Mouse (Mus musculus): ENCODE data around the gene Ddx42. TPM values are rescaled to one million over a fixed set of nuclear protein-coding genes. Genes with fewer than 3 reads are reported as not detected.
A peak's percentile ranks its signal among the peaks of the same experiment; 100 is the strongest.

Ddx42 gene
- polyA plus RNA-seq (2012; rRNA removed) = 7.8 and 13.5 TPM in 2 replicates
- polyA plus RNA-seq (2014; fragmentation: Nextera tagmentation; extraction: Ambion mirVana) = 20.7 and 22.8 TPM in 2 replicates

- Histone ChIP-seq H3K9ac (replicated peaks) (peak within 1 kb of the TSS; percentile 95), H3K4me1 (replicated peaks; ENCODE audit: control insufficient read depth in 2 of 2, insufficient read depth in 2 of 2, low read length in 1 of 2) (peaks cover 17 to 19% of the 10 kb centered on the region in 2 experiments), H3K36me3 (replicated peaks; ENCODE audit: control insufficient read depth, insufficient read depth, low read depth) (peaks cover under 1% of the 10 kb centered on the region), H3K4me3 (ENCODE audit: insufficient read depth in 1 of 2, low read depth in 2 of 2, low read length in 2 of 2) (peak within 1 kb of the TSS; percentile 90 to 96), H3K4me2 (ENCODE audit: low read depth) (peak within 1 kb of the TSS; percentile 90), H3K27ac (peak within 1 kb of the TSS; percentile 98), H3K9me3 (ENCODE audit: control insufficient read depth, low read length) (no peaks in the 10 kb centered on the region), H3K27me3 (ENCODE audit: control insufficient read depth, insufficient read depth, low read length) (no peaks in the 10 kb centered on the region)
- ATAC-seq (ENCODE audit: insufficient read depth) (peak; percentile 88), DNase-seq (ENCODE audit: low read depth in 3 of 3, low spot score in 3 of 3) (peak; percentile 89 to 92 (median 92))
- TF ChIP-seq CTCF (IDR thresholded peaks at IDR 0.05; ENCODE audit: low read depth) (peak; percentile 22; the same call in 1 of the 2 replicates), EP300 (IDR thresholded peaks at IDR 0.05; ENCODE audit: low read depth) (no peak)
- under 1% methylated on average over 70 of the region's 70 CpGs for WGBS (ENCODE audit: insufficient replicate concordance)
These were observed at the start of gene Ddx42 for GRCm38 (mm10) chr11:106216730-106217490. Gene Ddx42 (plus strand): TSS chr11:106216926.

DNA sequence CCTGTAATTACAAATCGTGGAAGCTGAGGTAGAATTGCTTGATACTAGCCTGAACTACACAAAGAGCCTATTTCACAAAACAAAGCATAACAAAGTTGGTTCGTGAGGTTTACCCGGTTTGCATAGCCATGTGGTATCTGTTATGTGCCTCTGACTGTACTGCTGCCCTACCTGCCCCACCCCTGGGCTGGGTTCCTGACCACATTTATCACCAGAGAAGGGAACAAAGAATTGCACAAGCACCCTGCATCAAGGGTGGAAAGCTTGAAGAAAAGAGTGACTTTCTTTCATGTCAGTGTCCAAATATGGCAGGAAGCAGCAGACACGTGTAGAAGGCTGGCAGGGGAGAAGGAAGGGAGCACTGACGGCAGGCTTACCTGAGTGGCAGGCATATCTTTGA, 49.3 kb upstream of the Ddx42 start:
- no peaks in the 10 kb centered on the region for H3K9me3 ChIP-seq (ENCODE audit: control insufficient read depth, low read length)
- no peak for DNase-seq (ENCODE audit: low read depth in 3 of 3, low spot score in 3 of 3)
- H3K4me1 ChIP-seq (replicated peaks; ENCODE audit: control insufficient read depth in 2 of 2, insufficient read depth in 2 of 2, low read length in 1 of 2) = peaks cover 0 to 3% of the 10 kb centered on the region in 2 experiments; a peak in 1 of 4 replicates
- H3K4me3 ChIP-seq (ENCODE audit: insufficient read depth in 1 of 2, low read depth in 2 of 2, low read length in 2 of 2) = no peak overlapping the region
- H3K9ac ChIP-seq (replicated peaks) = no peak overlapping the region
- 50% methylated on average over 5 of the region's 5 CpGs for WGBS (ENCODE audit: insufficient replicate concordance)
- H3K36me3 ChIP-seq (replicated peaks; ENCODE audit: control insufficient read depth, insufficient read depth, low read depth) = no peaks in the 10 kb centered on the region
- H3K4me2 ChIP-seq (ENCODE audit: low read depth) = no peak overlapping the region
- no peak overlapping the region for H3K27ac ChIP-seq
- ATAC-seq (ENCODE audit: insufficient read depth) = no peak
- TF ChIP-seq CTCF (IDR thresholded peaks at IDR 0.05; ENCODE audit: low read depth) (no peak), EP300 (IDR thresholded peaks at IDR 0.05; ENCODE audit: low read depth) (no peak)
- no peaks in the 10 kb centered on the region for H3K27me3 ChIP-seq (ENCODE audit: control insufficient read depth, insufficient read depth, low read length)

DNA sequence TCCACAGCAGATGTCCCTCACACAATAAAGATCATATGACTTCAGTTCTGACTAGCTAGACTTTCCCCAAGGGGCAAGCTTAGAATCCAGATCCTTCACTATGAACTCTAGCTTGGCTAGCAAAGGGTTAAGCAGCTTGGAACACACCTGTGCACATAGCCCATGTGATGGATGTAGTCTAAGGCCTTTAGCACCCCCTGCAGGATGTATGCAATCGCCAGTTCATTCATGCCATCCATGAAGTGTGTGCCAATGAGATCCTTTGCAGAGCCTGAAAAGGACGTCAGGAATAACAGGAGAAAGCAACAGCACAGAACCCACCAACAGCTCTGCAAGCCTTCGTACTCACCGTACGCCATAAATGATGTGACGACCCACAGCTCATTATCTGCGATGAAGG, 45.9 kb upstream of the Ddx42 start:
- H3K27me3 ChIP-seq (ENCODE audit: control insufficient read depth, insufficient read depth, low read length) = no peaks in the 10 kb centered on the region
- H3K4me1 ChIP-seq (replicated peaks; ENCODE audit: control insufficient read depth in 2 of 2, insufficient read depth in 2 of 2, low read length in 1 of 2) = peaks cover 4 to 9% of the 10 kb centered on the region in 2 experiments; a peak in 2 of 4 replicates
- H3K4me3 ChIP-seq (ENCODE audit: insufficient read depth in 1 of 2, low read depth in 2 of 2, low read length in 2 of 2) = no peak overlapping the region
- 75% methylated on average over 7 of the region's 7 CpGs for WGBS (ENCODE audit: insufficient replicate concordance)
- no peaks in the 10 kb centered on the region for H3K36me3 ChIP-seq (replicated peaks; ENCODE audit: control insufficient read depth, insufficient read depth, low read depth)
- ATAC-seq (ENCODE audit: insufficient read depth) = no peak
- no peak for DNase-seq (ENCODE audit: low read depth in 3 of 3, low spot score in 3 of 3)
- H3K4me2 ChIP-seq (ENCODE audit: low read depth) = no peak overlapping the region
- TF ChIP-seq CTCF (IDR thresholded peaks at IDR 0.05; ENCODE audit: low read depth) (peak; percentile 70), EP300 (IDR thresholded peaks at IDR 0.05; ENCODE audit: low read depth) (no peak)
- no peaks in the 10 kb centered on the region for H3K9me3 ChIP-seq (ENCODE audit: control insufficient read depth, low read length)
- no peak overlapping the region for H3K9ac ChIP-seq (replicated peaks)
- no peak overlapping the region for H3K27ac ChIP-seq

- Histone ChIP-seq H3K27me3 (ENCODE audit: control insufficient read depth, insufficient read depth, low read length) (no peaks in the 10 kb centered on the region), H3K4me3 (ENCODE audit: insufficient read depth in 1 of 2, low read depth in 2 of 2, low read length in 2 of 2) (no peak overlapping the region), H3K9me3 (ENCODE audit: control insufficient read depth, low read length) (no peaks in the 10 kb centered on the region), H3K4me1 (replicated peaks; ENCODE audit: control insufficient read depth in 2 of 2, insufficient read depth in 2 of 2, low read length in 1 of 2) (peaks cover 13 to 20% of the 10 kb centered on the region in 2 experiments), H3K9ac (replicated peaks) (no peak overlapping the region), H3K4me2 (ENCODE audit: low read depth) (no peak overlapping the region), H3K36me3 (replicated peaks; ENCODE audit: control insufficient read depth, insufficient read depth, low read depth) (no peaks in the 10 kb centered on the region), H3K27ac (no peak overlapping the region)
- TF ChIP-seq CTCF (IDR thresholded peaks at IDR 0.05; ENCODE audit: low read depth) (no peak), EP300 (IDR thresholded peaks at IDR 0.05; ENCODE audit: low read depth) (no peak)
- ATAC-seq (ENCODE audit: insufficient read depth) (no peak), DNase-seq (ENCODE audit: low read depth in 3 of 3, low spot score in 3 of 3) (no peak)
- 68% methylated on average over 2 of the region's 2 CpGs for WGBS (ENCODE audit: insufficient replicate concordance)
These were observed 43.5 kb upstream of the Ddx42 start for GRCm38 (mm10) chr11:106173228-106173627.

GRCm38 (mm10) chr11:106174372-106174771, 42.4 kb upstream of the Ddx42 start:
- Histone ChIP-seq H3K4me1 (replicated peaks; ENCODE audit: control insufficient read depth in 2 of 2, insufficient read depth in 2 of 2, low read length in 1 of 2) (peaks cover 20 to 27% of the 10 kb centered on the region in 2 experiments), H3K4me3 (ENCODE audit: insufficient read depth in 1 of 2, low read depth in 2 of 2, low read length in 2 of 2) (no peak overlapping the region), H3K9me3 (ENCODE audit: control insufficient read depth, low read length) (no peaks in the 10 kb centered on the region), H3K4me2 (ENCODE audit: low read depth) (no peak overlapping the region), H3K9ac (replicated peaks) (no peak overlapping the region), H3K36me3 (replicated peaks; ENCODE audit: control insufficient read depth, insufficient read depth, low read depth) (no peaks in the 10 kb centered on the region), H3K27ac (no peak overlapping the region), H3K27me3 (ENCODE audit: control insufficient read depth, insufficient read depth, low read length) (no peaks in the 10 kb centered on the region)
- no peak for ATAC-seq (ENCODE audit: insufficient read depth)
- WGBS (ENCODE audit: insufficient replicate concordance) = 78% methylated on average over 5 of the region's 5 CpGs
- no peak for TF ChIP-seq EP300 (IDR thresholded peaks at IDR 0.05; ENCODE audit: low read depth)
- no peak for TF ChIP-seq CTCF (IDR thresholded peaks at IDR 0.05; ENCODE audit: low read depth)
- DNase-seq (ENCODE audit: low read depth in 3 of 3, low spot score in 3 of 3) = no peak

All from liver, embryonic 14.5 days (tissue).